Mouse (Mus musculus): Measurements from ENCODE around the gene Iqcf6.

GRCm38 (mm10) chr9:106645684-106646271 lies 19.4 kb downstream of the Iqcf6 start:
- no peak for TF ChIP-seq EP300 (IDR thresholded peaks at IDR 0.05; ENCODE audit: low read depth)
- no peak for TF ChIP-seq CTCF (IDR thresholded peaks at IDR 0.05; ENCODE audit: low read depth)
